Mouse (Mus musculus): ENCODE results near the gene Cyp11a1.

GRCm38 (mm10) chr9:58014393-58015160 lies 8.4 kb downstream of the Cyp11a1 start:
- TF ChIP-seq CTCF (IDR thresholded peaks at IDR 0.05; ENCODE audit: extremely low read depth, insufficient read depth, low read length): no peak
- TF ChIP-seq POLR2A (IDR thresholded peaks at IDR 0.05; ENCODE audit: extremely low read depth, insufficient read depth, low read length): no peak
